Mouse (Mus musculus): ENCODE measurements at regions not wholly inside any gene's neighbourhood (a gene's known extent, or its start where the extent isn't known, plus 50 kb on each side); places are given as distances from the start of the nearest gene placed in this dataset.

DNA sequence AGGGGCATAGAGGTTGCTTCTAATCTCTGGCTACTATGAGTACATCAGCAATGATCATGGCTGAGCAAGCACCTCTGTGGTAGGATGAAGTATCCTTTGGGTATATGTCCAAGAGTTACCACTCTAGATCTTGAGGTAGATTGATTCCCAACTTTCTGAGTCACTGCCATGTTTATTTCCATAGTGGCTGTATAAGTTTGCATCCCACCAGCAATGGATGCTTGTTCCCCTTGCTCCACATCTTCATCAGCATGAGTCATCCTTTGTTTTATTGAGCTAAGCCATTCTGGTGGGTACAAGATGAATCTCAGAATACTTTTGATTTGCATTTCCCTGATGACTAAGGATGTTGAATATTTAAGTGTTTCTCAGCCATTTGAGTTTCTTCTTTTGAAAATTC lies 86.8 kb upstream of the Irx5 start:
- Histone ChIP-seq H3K27me3 (ENCODE audit: control insufficient read depth, insufficient read depth, low read length) (no peaks in the 10 kb centered on the region), H3K4me3 (no peak overlapping the region), H3K4me1 (ENCODE audit: control insufficient read depth, insufficient read depth, low read length) (no peaks in the 10 kb centered on the region), H3K36me3 (ENCODE audit: control insufficient read depth, insufficient read depth, low read length) (no peaks in the 10 kb centered on the region), H3K79me2 (replicated peaks; ENCODE audit: control insufficient read depth, insufficient read depth, low read length) (no peaks in the 10 kb centered on the region), H3K27ac (no peak overlapping the region), H3K9ac (ENCODE audit: low read depth, low read length) (no peak overlapping the region)
- DNase-seq, result no peak
- intact Hi-C loops (cut with DNase I), result no loop called here
- TF ChIP-seq CTCF (IDR thresholded peaks at IDR 0.05) (no peak), POLR2A (IDR thresholded peaks at IDR 0.05; ENCODE audit: insufficient read depth, low read depth, low read length) (no peak), EP300 (IDR thresholded peaks at IDR 0.05; ENCODE audit: insufficient read depth, low read depth, low read length) (no peak)

- no peak for TF ChIP-seq POLR2A (IDR thresholded peaks at IDR 0.05; ENCODE audit: insufficient read depth, low read depth, low read length)
- TF ChIP-seq EP300 (IDR thresholded peaks at IDR 0.05; ENCODE audit: insufficient read depth, low read depth, low read length), result no peak
- no peak for TF ChIP-seq CTCF (IDR thresholded peaks at IDR 0.05)
- no peaks in the 10 kb centered on the region for H3K4me1 ChIP-seq (ENCODE audit: control insufficient read depth, insufficient read depth, low read length)
- H3K27ac ChIP-seq, result no peak overlapping the region
- intact Hi-C loops (cut with DNase I), result no loop called here
- no peak for DNase-seq
- 82% methylated on average over 6 of the region's 6 CpGs for WGBS
- no peaks in the 10 kb centered on the region for H3K79me2 ChIP-seq (replicated peaks; ENCODE audit: control insufficient read depth, insufficient read depth, low read length)
- H3K9ac ChIP-seq (ENCODE audit: low read depth, low read length), result no peak overlapping the region
- H3K4me3 ChIP-seq, result no peak overlapping the region
- H3K36me3 ChIP-seq (ENCODE audit: control insufficient read depth, insufficient read depth, low read length), result no peaks in the 10 kb centered on the region
- H3K27me3 ChIP-seq (ENCODE audit: control insufficient read depth, insufficient read depth, low read length), result no peaks in the 10 kb centered on the region
Measured at GRCm38 (mm10) chr8:92267415-92267814, 90.0 kb upstream of the Irx5 start.

GRCm38 (mm10) chr8:92260056-92260455 lies 97.4 kb upstream of the Irx5 start:
- Histone ChIP-seq H3K27me3 (ENCODE audit: control insufficient read depth, insufficient read depth, low read length) (no peaks in the 10 kb centered on the region), H3K9ac (ENCODE audit: low read depth, low read length) (no peak overlapping the region), H3K27ac (no peak overlapping the region), H3K36me3 (ENCODE audit: control insufficient read depth, insufficient read depth, low read length) (no peaks in the 10 kb centered on the region), H3K4me3 (no peak overlapping the region), H3K79me2 (replicated peaks; ENCODE audit: control insufficient read depth, insufficient read depth, low read length) (no peaks in the 10 kb centered on the region), H3K4me1 (ENCODE audit: control insufficient read depth, insufficient read depth, low read length) (no peaks in the 10 kb centered on the region)
- intact Hi-C loops (cut with DNase I), result no loop called here
- no peak for DNase-seq
- 79% methylated on average over 8 of the region's 8 CpGs for WGBS
- TF ChIP-seq POLR2A (IDR thresholded peaks at IDR 0.05; ENCODE audit: insufficient read depth, low read depth, low read length), result no peak
- no peak for TF ChIP-seq CTCF (IDR thresholded peaks at IDR 0.05)
- TF ChIP-seq EP300 (IDR thresholded peaks at IDR 0.05; ENCODE audit: insufficient read depth, low read depth, low read length), result no peak

GRCm38 (mm10) chr8:92258258-92258657 lies 99.2 kb upstream of the Irx5 start:
- H3K9ac ChIP-seq (ENCODE audit: low read depth, low read length), result no peak overlapping the region
- DNase-seq, result no peak
- intact Hi-C loops (cut with DNase I), result no loop called here
- no peak for TF ChIP-seq POLR2A (IDR thresholded peaks at IDR 0.05; ENCODE audit: insufficient read depth, low read depth, low read length)
- no peak for TF ChIP-seq CTCF (IDR thresholded peaks at IDR 0.05)
- TF ChIP-seq EP300 (IDR thresholded peaks at IDR 0.05; ENCODE audit: insufficient read depth, low read depth, low read length), result no peak
- no peak overlapping the region for H3K27ac ChIP-seq
- no peaks in the 10 kb centered on the region for H3K27me3 ChIP-seq (ENCODE audit: control insufficient read depth, insufficient read depth, low read length)
- no peak overlapping the region for H3K4me3 ChIP-seq
- no peaks in the 10 kb centered on the region for H3K79me2 ChIP-seq (replicated peaks; ENCODE audit: control insufficient read depth, insufficient read depth, low read length)
- no peaks in the 10 kb centered on the region for H3K36me3 ChIP-seq (ENCODE audit: control insufficient read depth, insufficient read depth, low read length)
- H3K4me1 ChIP-seq (ENCODE audit: control insufficient read depth, insufficient read depth, low read length), result no peaks in the 10 kb centered on the region
- 52% methylated on average over 6 of the region's 6 CpGs for WGBS

DNA sequence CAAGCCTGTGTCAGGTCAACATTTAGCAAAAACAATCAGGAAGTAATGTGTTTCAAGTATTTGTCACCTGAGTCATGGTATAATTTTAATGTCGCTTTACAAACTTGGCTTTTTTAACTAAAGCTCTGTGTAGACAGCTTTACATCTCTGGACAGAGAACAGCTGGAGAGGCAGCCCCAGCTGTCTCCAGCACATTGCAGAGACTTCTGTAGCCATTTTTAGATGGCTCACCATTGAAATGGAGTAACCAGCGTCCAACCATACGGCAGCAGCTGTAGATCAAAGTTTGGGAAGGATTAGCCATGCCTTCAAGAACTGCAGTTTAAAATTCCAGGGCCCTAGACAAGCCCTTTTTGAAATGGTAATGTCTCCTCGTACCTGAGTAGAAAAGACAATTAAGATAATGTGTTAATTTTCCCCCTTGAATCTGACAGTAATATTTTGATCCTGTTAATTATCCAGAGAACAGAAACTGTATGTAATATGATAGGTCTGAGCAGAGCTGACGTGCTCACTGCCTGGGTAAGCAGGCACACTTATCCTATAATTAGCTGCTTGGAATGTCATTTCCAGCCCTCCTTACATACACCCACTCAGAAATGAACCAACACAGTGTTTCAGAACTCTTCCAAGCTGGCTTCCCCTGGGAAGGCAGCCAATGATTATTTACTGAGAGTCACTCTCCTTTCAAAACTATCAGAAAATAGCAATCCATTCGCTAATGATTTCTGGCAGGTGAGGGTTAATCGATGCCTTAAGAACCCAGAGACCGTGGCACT lies 104.6 kb upstream of the Irx5 start:
- Histone ChIP-seq H3K4me3 (no peak overlapping the region), H3K79me2 (replicated peaks; ENCODE audit: control insufficient read depth, insufficient read depth, low read length) (no peaks in the 10 kb centered on the region), H3K9ac (ENCODE audit: low read depth, low read length) (no peak overlapping the region), H3K4me1 (ENCODE audit: control insufficient read depth, insufficient read depth, low read length) (no peaks in the 10 kb centered on the region; the same call in 1 of the 2 replicates), H3K36me3 (ENCODE audit: control insufficient read depth, insufficient read depth, low read length) (0 out of 2 replicates have a peak, but pooled peaks cover 1% of the 10 kb centered on the region), H3K27me3 (ENCODE audit: control insufficient read depth, insufficient read depth, low read length) (no peaks in the 10 kb centered on the region), H3K27ac (no peak overlapping the region; the same call in 1 of the 2 replicates)
- no peak for TF ChIP-seq POLR2A (IDR thresholded peaks at IDR 0.05; ENCODE audit: insufficient read depth, low read depth, low read length)
- TF ChIP-seq EP300 (IDR thresholded peaks at IDR 0.05; ENCODE audit: insufficient read depth, low read depth, low read length), result no peak
- TF ChIP-seq CTCF (IDR thresholded peaks at IDR 0.05), result no peak
- no peak for DNase-seq
- intact Hi-C loops (cut with DNase I), result no loop called here
- 52% methylated on average over 8 of the region's 8 CpGs for WGBS

DNA sequence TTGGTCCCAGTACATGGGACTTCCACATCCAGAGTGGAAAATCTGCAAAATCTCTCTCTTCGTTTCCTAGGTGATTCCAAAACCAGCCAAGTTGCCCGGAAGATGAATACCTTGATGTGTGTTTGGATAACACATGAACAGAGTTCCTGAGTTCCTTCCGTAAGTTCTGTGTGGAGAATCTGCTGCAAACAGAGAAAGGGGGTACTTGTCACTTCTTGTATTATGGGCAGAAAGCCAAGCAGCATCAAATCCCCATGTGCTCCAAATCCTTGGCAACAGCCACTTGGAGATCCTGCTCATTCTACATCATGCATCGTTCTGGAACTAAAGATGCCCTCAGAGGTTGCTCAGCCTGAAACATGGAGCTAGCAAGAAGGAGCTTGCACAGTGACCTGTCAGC lies 111.1 kb upstream of the Irx5 start:
- TF ChIP-seq CTCF (IDR thresholded peaks at IDR 0.05), result no peak
- no peak for TF ChIP-seq EP300 (IDR thresholded peaks at IDR 0.05; ENCODE audit: insufficient read depth, low read depth, low read length)
- no peak for TF ChIP-seq POLR2A (IDR thresholded peaks at IDR 0.05; ENCODE audit: insufficient read depth, low read depth, low read length)
- no peaks in the 10 kb centered on the region for H3K36me3 ChIP-seq (ENCODE audit: control insufficient read depth, insufficient read depth, low read length)
- intact Hi-C loops (cut with DNase I), result no loop called here
- no peak overlapping the region for H3K9ac ChIP-seq (ENCODE audit: low read depth, low read length)
- no peak overlapping the region for H3K27ac ChIP-seq
- no peak overlapping the region for H3K4me3 ChIP-seq
- 70% methylated on average over 4 of the region's 4 CpGs for WGBS
- DNase-seq, result no peak
- H3K4me1 ChIP-seq (ENCODE audit: control insufficient read depth, insufficient read depth, low read length), result no peaks in the 10 kb centered on the region
- no peaks in the 10 kb centered on the region for H3K27me3 ChIP-seq (ENCODE audit: control insufficient read depth, insufficient read depth, low read length)
- H3K79me2 ChIP-seq (replicated peaks; ENCODE audit: control insufficient read depth, insufficient read depth, low read length), result no peaks in the 10 kb centered on the region
